Mouse (Mus musculus) CD4-positive, CD25-positive, alpha-beta regulatory T cell, adult 4 months (primary cell): Measurements from ENCODE around the gene S100a10. TPM values are rescaled to one million over a fixed set of nuclear protein-coding genes. Genes with fewer than 3 reads are reported as not detected.
"Not testable (repeated sequence)": the region's sequence is repeated elsewhere in the genome, so short reads cannot be mapped to it uniquely, and the experiment has no call there.

Experiments used
- ATAC-seq: one replicate; pipeline ENCODE4 v1.8.0; 2017
- polyA plus RNA-seq, 2 experiments: library from polyadenylated mRNA; unstranded; fragments of 100-300 nt; shearing (Covaris generic); gene quantifications; one replicate each; pipeline ENCODE4 v1.2.1; 2017

S100a10 gene
- polyA plus RNA-seq, result 100 to 1,000 TPM; 693 to 848 TPM

- ATAC-seq, result peak; percentile 70
Observed at GRCm38 (mm10) chr3:93554981-93555877, at the start of gene S100a10. S100a10 (plus strand) TSS chr3:93555080.

GRCm38 (mm10) chr3:93505960-93506863 lies 48.7 kb upstream of the S100a10 start:
- ATAC-seq, result peak; percentile 86

GRCm38 (mm10) chr3:93506881-93507325 lies 48.0 kb upstream of the S100a10 start:
- ATAC-seq, result peak; percentile 4

- no peak for ATAC-seq
Observed at GRCm38 (mm10) chr3:93509301-93509700, 45.6 kb upstream of the S100a10 start.

- no peak for ATAC-seq
Observed at GRCm38 (mm10) chr3:93511036-93511435, 43.8 kb upstream of the S100a10 start.

GRCm38 (mm10) chr3:93511801-93512200 lies 43.1 kb upstream of the S100a10 start:
- ATAC-seq, result no peak

GRCm38 (mm10) chr3:93512386-93513101 lies 42.3 kb upstream of the S100a10 start:
- ATAC-seq, result no peak

- peak; percentile 94 for ATAC-seq
Observed at GRCm38 (mm10) chr3:93514628-93515027, 40.3 kb upstream of the S100a10 start.

GRCm38 (mm10) chr3:93517343-93517742 lies 37.5 kb upstream of the S100a10 start:
- ATAC-seq, result no peak

GRCm38 (mm10) chr3:93519856-93520329 lies 35.0 kb upstream of the S100a10 start:
- no peak for ATAC-seq

GRCm38 (mm10) chr3:93520330-93521193 lies 34.3 kb upstream of the S100a10 start, which contains the start of gene S100a11:
S100a11 (plus strand) TSS chr3:93520488.
- peak; percentile 79 for ATAC-seq

GRCm38 (mm10) chr3:93521462-93522057 lies 33.3 kb upstream of the S100a10 start:
- no peak for ATAC-seq

- ATAC-seq, result no peak
Observed at GRCm38 (mm10) chr3:93522611-93523010, 32.3 kb upstream of the S100a10 start.

- no peak for ATAC-seq
Observed at GRCm38 (mm10) chr3:93527300-93527699, 27.6 kb upstream of the S100a10 start.

- no peak for ATAC-seq
Observed at GRCm38 (mm10) chr3:93528807-93529206, 26.1 kb upstream of the S100a10 start.

GRCm38 (mm10) chr3:93537068-93537576 lies 17.8 kb upstream of the S100a10 start:
- ATAC-seq, result no peak

- no peak for ATAC-seq
Observed at GRCm38 (mm10) chr3:93538486-93538885, 16.4 kb upstream of the S100a10 start.

- no peak for ATAC-seq
Observed at GRCm38 (mm10) chr3:93541501-93541900, 13.4 kb upstream of the S100a10 start.

GRCm38 (mm10) chr3:93544170-93544569 lies 10.7 kb upstream of the S100a10 start:
- not testable (repeated sequence) for ATAC-seq

- ATAC-seq, result peak; percentile 52
Observed at GRCm38 (mm10) chr3:93547099-93547648, 7.7 kb upstream of the S100a10 start.
